Mouse (Mus musculus) T-helper 2 cell (primary cell): ENCODE results near the gene Spata46.

Experiments used
- in situ Hi-C: fragments of 300-600 bp; cut with MboI, MseI; formaldehyde crosslinking; loops from one replicate; pipeline ENCODE4 v1.15.1; 2025; ENCODE audit warnings: high pct_unique_total_duplicates

Spata46 gene

GRCm38 (mm10) chr1:170308503-170308902 is at the start of gene Spata46:
TSS of gene Spata46 (plus strand) at chr1:170308803.
- in situ Hi-C loops: no loop called here

DNA sequence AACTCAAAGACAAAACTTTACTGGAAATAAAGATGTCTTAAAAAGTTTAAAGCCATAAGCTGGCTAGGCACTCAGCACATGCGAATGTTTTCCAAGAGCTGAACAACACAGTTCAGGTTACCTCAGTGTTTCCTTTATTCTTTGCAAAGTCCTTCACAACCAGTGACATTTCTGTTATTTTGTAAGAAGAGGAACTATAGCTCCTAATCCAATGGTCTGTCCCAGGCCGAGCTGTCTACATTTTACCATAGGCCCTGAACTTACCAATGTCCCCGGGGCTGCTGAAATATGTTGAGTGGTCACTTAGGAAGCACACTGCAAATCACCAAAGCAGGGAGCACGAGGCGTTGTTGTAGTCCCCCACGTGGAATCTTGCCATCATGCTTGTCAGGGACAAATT is 38.3 kb upstream of the Spata46 start:
- in situ Hi-C loops: no loop called here

GRCm38 (mm10) chr1:170270696-170271095 is 37.9 kb upstream of the Spata46 start:
- in situ Hi-C loops: no loop called here

- in situ Hi-C loops: no loop called here
Measured at GRCm38 (mm10) chr1:170273252-170273651, 35.4 kb upstream of the Spata46 start.

GRCm38 (mm10) chr1:170277016-170277415 is 31.6 kb upstream of the Spata46 start, which contains the start of gene Sh2d1b1:
TSS of gene Sh2d1b1 (plus strand) at chr1:170277320.
- in situ Hi-C loops: no loop called here

GRCm38 (mm10) chr1:170282415-170283129 is 26.0 kb upstream of the Spata46 start:
- in situ Hi-C loops: no loop called here

DNA sequence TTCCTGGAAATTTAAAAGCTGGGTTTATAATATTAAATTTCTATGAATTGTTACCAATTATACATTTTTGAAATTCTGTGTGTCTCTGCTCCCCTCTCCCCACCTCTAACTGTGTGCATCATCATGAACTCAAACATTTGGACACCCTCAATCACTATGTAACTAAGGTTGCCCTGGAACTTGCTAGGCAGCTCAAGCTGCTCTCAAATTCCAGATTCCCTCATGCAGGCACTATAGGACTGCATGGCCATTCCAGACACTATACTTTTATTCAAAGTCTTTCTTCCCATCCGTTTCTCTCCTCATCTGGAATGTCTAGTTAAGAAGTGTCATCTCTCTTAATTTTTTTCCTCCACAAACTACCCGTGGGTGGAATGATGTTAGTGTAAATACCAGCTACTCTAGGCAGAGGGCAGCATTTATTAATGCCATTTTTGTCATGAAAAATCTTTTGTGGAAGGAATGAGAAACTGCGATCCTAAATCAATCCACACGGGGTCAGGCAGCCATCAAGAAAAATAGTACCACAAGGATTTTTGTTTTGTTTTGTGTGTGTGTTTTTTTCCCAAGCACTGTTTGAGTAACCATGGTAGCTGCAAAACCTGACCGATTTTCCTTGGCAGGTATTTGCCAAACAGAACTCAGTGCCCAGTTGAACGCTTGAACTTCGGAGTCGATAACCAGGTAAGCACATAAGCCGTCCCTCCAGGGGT is 16.2 kb upstream of the Spata46 start:
- in situ Hi-C loops: no loop called here

DNA sequence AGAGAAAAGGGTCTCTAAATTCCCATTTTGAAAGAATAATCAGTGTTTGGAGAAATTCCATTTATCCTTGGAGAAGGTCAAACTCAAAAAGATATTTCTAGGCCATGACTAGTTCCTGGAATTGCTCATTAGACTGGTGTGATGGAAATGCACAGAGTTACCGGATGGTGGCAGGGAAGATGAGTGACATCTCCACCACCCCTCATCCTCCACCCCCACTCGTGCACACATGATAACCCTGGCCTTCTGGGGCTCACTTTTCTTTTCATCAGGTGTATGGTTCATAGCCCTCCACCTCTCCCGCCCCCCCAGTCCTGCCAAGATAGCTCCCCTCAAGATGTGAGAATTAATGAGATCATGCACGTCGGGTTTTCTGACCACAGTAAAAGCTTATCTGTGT is 15.3 kb upstream of the Spata46 start:
- in situ Hi-C loops: no loop called here

GRCm38 (mm10) chr1:170294786-170295570 is 13.6 kb upstream of the Spata46 start:
- in situ Hi-C loops: no loop called here

- in situ Hi-C loops: no loop called here
Measured at GRCm38 (mm10) chr1:170299496-170299895, 9.1 kb upstream of the Spata46 start.

- in situ Hi-C loops: no loop called here
Measured at GRCm38 (mm10) chr1:170301686-170302085, 6.9 kb upstream of the Spata46 start.

DNA sequence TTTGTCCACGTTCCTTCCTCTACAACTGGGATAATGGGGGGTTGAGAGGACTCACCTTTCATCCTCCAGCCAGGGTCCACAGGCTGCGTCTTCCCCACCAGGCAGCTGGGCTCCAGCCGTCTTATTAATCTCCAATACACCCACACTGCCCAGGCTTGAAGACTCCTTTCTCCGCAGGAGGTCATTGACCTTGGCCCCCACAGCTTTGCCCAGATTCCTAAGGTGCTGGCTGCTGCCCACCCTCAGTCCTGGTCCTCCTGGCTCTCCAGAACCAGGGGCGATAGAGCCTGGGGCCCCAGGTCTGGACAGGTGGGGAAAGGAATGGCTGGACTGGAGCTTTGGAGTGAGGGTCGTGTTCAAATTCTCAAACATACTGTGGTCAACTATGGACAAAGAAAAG is 6.1 kb upstream of the Spata46 start:
- in situ Hi-C loops: no loop called here

DNA sequence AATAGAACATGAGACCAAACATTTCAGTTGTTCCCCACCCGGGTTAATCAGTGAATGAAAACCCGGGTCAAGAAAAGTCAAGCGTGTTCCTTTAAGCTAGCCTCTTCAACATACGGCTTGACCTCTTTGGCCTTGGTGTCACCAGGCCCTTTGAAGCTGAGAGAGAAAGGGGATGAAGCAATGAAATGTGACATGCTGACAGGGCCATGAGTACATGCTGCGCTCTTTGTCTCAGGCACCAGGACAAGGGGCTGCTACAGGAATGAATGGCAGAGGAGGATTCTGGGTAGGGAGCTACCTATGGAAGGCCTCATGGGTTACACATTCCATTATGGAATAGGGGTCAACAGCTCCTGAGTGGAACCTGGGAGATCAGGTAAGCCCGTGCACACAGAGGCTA is 5.5 kb upstream of the Spata46 start:
- in situ Hi-C loops: no loop called here

GRCm38 (mm10) chr1:170305002-170305401 is 3.6 kb upstream of the Spata46 start:
- in situ Hi-C loops: no loop called here

DNA sequence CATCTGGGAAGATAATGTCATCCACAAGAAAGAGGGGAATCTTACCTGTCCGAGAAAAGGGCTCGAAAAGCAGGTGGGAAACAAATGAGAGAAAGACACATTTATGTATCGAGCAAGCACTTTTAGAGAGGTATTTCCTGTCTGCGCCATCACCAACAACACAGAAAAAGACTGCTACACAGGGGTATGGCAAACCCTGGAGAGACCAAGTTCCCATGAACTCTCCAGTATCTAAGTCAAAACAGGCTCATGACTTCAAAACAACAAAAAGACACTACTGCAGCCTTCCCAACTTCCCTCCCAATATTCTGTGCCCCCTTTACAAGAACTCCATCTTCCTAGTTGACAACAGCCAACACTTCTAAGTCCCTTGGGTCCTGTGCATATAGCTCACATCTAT is 2.4 kb upstream of the Spata46 start, which contains the start of gene Gm7694:
Gm7694 (minus strand) TSS at position 101 of the 400 bp plus-strand sequence.
- in situ Hi-C loops: no loop called here

- in situ Hi-C loops: no loop called here
Measured at GRCm38 (mm10) chr1:170311431-170311830, 2.8 kb downstream of the Spata46 start.

- in situ Hi-C loops: no loop called here
Measured at GRCm38 (mm10) chr1:170322046-170322445, 13.4 kb downstream of the Spata46 start.

GRCm38 (mm10) chr1:170323001-170323400 is 14.4 kb downstream of the Spata46 start:
- in situ Hi-C loops: no loop called here

GRCm38 (mm10) chr1:170324312-170324711 is 15.7 kb downstream of the Spata46 start:
- in situ Hi-C loops: no loop called here

DNA sequence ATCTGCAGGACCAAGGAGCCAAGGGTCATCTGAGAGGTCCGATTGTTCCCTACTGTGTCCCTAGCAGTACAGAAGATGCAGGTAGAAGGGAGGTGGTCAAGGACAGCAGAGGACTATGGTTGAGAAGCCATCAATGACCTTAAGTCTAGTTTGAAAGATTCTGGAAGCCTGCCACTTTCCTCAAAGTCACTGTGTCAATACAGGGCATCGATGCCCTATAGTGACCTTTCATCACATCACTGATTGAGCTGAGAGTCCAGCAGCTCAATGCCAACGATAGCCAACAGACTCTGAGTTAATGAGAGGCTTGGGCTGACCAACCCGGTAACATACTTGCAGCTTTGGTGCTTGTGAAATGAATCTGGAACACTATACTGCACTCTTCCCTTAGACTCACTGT is 16.7 kb downstream of the Spata46 start:
- in situ Hi-C loops: no loop called here

DNA sequence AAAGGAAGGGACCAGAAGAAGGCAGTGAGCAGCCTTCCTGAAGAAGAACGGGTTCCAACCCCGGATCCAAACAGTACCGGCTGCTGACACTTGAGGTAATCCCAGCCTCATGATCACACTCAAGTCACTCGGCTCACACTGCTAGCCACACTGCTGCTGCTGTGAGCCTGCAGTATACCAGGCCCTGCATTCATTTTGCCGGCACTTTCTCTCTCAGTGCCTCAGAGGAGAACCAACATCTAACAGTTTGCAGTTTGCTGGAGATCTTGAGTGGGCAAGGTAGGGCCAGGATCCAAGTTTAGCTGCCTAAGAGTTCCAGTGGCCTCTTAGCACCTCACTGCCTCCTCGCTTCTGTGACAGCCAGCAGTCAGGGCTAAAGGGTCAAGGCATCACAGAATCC is 23.3 kb downstream of the Spata46 start:
- in situ Hi-C loops: no loop called here

GRCm38 (mm10) chr1:170332775-170333174 is 24.2 kb downstream of the Spata46 start:
- in situ Hi-C loops: no loop called here
